ENCODE assay signal across 8 mouse cellular contexts in genomic region chr5:26903786-26904185, GRCm38 (mm10).
DNase-seq lines count a peak whose midpoint lies in the region; ATAC-seq and TF ChIP-seq lines count a peak whose summit lies in the region.

No protein-coding gene starts in this region.

- peak; percentile 36 for TF ChIP-seq CTCF in gastrocnemius, adult 2 months (IDR thresholded peaks at IDR 0.05)

- peaks cover 15% of the 10 kb centered on the region; the same call in 1 of the 2 replicates for H3K4me1 ChIP-seq in embryonic facial prominence, embryonic 13.5 days
- H3K4me1 ChIP-seq in intestine, embryonic 14.5 days (replicated peaks; ENCODE audit: control insufficient read depth, insufficient read depth, low read length): no peaks in the 10 kb centered on the region; the same call in 1 of the 2 replicates
- H3K4me1 ChIP-seq in midbrain, embryonic 10.5 days: peaks cover 23% of the 10 kb centered on the region

- no peak for DNase-seq in gastrocnemius, adult 2 months
- DNase-seq in gastrocnemius, postnatal 4 days (ENCODE audit: low spot score in 2 of 2): no peak
- peak; percentile 69 for DNase-seq in Muller cell, postnatal 12 days (ENCODE audit: inconsistent ontology term)
- DNase-seq in intestine, embryonic 14.5 days (ENCODE audit: low spot score): no peak
- DNase-seq in midbrain, embryonic 10.5 days (ENCODE audit: low spot score): peak; percentile 51
- DNase-seq in yolk sac, embryonic 10.5 days (ENCODE audit: low spot score): peak; percentile 10

- no peak overlapping the region for H3K9ac ChIP-seq in embryonic facial prominence, embryonic 13.5 days
- H3K9ac ChIP-seq in intestine, embryonic 14.5 days (ENCODE audit: low read length): no peak overlapping the region

- no peak for ATAC-seq in embryonic facial prominence, embryonic 13.5 days (ENCODE audit: insufficient number of reproducible peaks, insufficient read depth, low FRiP score, low TSS enrichment, low read depth)
- no peak for ATAC-seq in intestine, embryonic 14.5 days (replicated peaks; ENCODE audit: low FRiP score, low TSS enrichment, low read depth)
- no peak for ATAC-seq in CD4-positive, CD25-positive, alpha-beta regulatory T cell, adult 4 months

- H3K27me3 ChIP-seq in embryonic facial prominence, embryonic 13.5 days: peaks cover 32% of the 10 kb centered on the region
- no peaks in the 10 kb centered on the region for H3K27me3 ChIP-seq in intestine, embryonic 14.5 days (replicated peaks; ENCODE audit: control insufficient read depth, insufficient read depth, low read length)
- no peaks in the 10 kb centered on the region for H3K27me3 ChIP-seq in midbrain, embryonic 10.5 days (ENCODE audit: low read depth, poor library complexity, severe bottlenecking)

- intact Hi-C loops in gastrocnemius, adult 2 months (cut with DNase I): no loop called here

- WGBS in embryonic facial prominence, embryonic 13.5 days: 4% methylated on average over 9 of the region's 9 CpGs
- WGBS in intestine, embryonic 14.5 days: 7% methylated on average over 9 of the region's 9 CpGs
- WGBS in midbrain, embryonic 10.5 days: 1% methylated on average over 9 of the region's 9 CpGs

- H3K4me2 ChIP-seq in embryonic facial prominence, embryonic 13.5 days: peak overlapping the region; percentile 72
- H3K4me2 ChIP-seq in intestine, embryonic 14.5 days (ENCODE audit: low read length): peak overlapping the region; percentile 68

- no peaks in the 10 kb centered on the region for H3K9me3 ChIP-seq in embryonic facial prominence, embryonic 13.5 days
- H3K9me3 ChIP-seq in intestine, embryonic 14.5 days (ENCODE audit: control insufficient read depth, low read length): no peaks in the 10 kb centered on the region
- no peaks in the 10 kb centered on the region for H3K9me3 ChIP-seq in midbrain, embryonic 10.5 days (replicated peaks)

- H3K4me3 ChIP-seq in gastrocnemius, adult 2 months: peak overlapping the region; percentile 60
- H3K4me3 ChIP-seq in embryonic facial prominence, embryonic 13.5 days: no peak overlapping the region
- no peak overlapping the region for H3K4me3 ChIP-seq in intestine, embryonic 14.5 days (ENCODE audit: low read depth, low read length)
- peak overlapping the region; percentile 57 for H3K4me3 ChIP-seq in midbrain, embryonic 10.5 days

- no peak overlapping the region for H3K27ac ChIP-seq in gastrocnemius, adult 2 months
- H3K27ac ChIP-seq in embryonic facial prominence, embryonic 13.5 days: no peak overlapping the region
- no peak overlapping the region for H3K27ac ChIP-seq in intestine, embryonic 14.5 days (ENCODE audit: low read depth)
- H3K27ac ChIP-seq in midbrain, embryonic 10.5 days (replicated peaks): peak overlapping the region; percentile 86

- no peaks in the 10 kb centered on the region for H3K36me3 ChIP-seq in embryonic facial prominence, embryonic 13.5 days
- H3K36me3 ChIP-seq in intestine, embryonic 14.5 days (ENCODE audit: control insufficient read depth, insufficient read depth, low read length): no peaks in the 10 kb centered on the region
- H3K36me3 ChIP-seq in midbrain, embryonic 10.5 days: no peaks in the 10 kb centered on the region

Comparison
In these comparisons a context has a peak if more than half of its experiments do, and no peak if none do; other contexts are left out.
1. DNase-seq: peak in Muller cell, postnatal 12 days (single experiment), midbrain, embryonic 10.5 days (single experiment) and yolk sac, embryonic 10.5 days (single experiment); none in gastrocnemius, adult 2 months (single experiment), gastrocnemius, postnatal 4 days (0 of 2) and intestine, embryonic 14.5 days (single experiment).
2. H3K4me3 ChIP-seq: peak in gastrocnemius, adult 2 months (single experiment) and midbrain, embryonic 10.5 days (single experiment); none in embryonic facial prominence, embryonic 13.5 days (single experiment) and intestine, embryonic 14.5 days (single experiment).